26 mouse cellular contexts compared by ENCODE assay signal in genomic region chr10:21395426-21396139, GRCm38 (mm10). TPM values are rescaled to one million over a fixed set of nuclear protein-coding genes. Genes with fewer than 3 reads are reported as not detected.
A peak's percentile ranks its signal among the peaks of the same experiment; 100 is the strongest.
DNase-seq lines count a peak whose midpoint lies in the region; ATAC-seq and TF ChIP-seq lines count a peak whose summit lies in the region.
"Had no signal": no experiment of that assay in that cellular context is flagged by ENCODE, and none has a peak within 500 bp of the region (broad histone marks: within the 10 kb centered on the region; RNA-seq: fewer than 3 reads in every experiment).

No protein-coding gene starts in this region.

- H3K79me2 ChIP-seq in liver, adult 2 months (ENCODE audit: control insufficient read depth, insufficient read depth, low read length): no peaks in the 10 kb centered on the region

- intact Hi-C loops in gastrocnemius, adult 2 months (cut with DNase I): no loop called here

- TF ChIP-seq POLR2A in liver, adult 2 months (IDR thresholded peaks at IDR 0.05; ENCODE audit: extremely low read depth, insufficient read depth, low read length): no peak

- no peaks in the 10 kb centered on the region for H3K27me3 ChIP-seq in liver, adult 2 months (ENCODE audit: control insufficient read depth, insufficient read depth, low read length)
- no peaks in the 10 kb centered on the region for H3K27me3 ChIP-seq in liver, embryonic 11.5 days (replicated peaks; ENCODE audit: control insufficient read depth, insufficient read depth, low read length)
- H3K27me3 ChIP-seq: hindbrain, embryonic 12.5 days; kidney, embryonic 15.5 days; limb, embryonic 12.5 days; midbrain, embryonic 13.5 days had no signal

- no peak overlapping the region for H3K4me2 ChIP-seq in liver, embryonic 11.5 days
- H3K4me2 ChIP-seq: hindbrain, embryonic 12.5 days; kidney, embryonic 15.5 days; limb, embryonic 12.5 days; midbrain, embryonic 13.5 days had no signal

- peak; percentile 40 for DNase-seq in gastrocnemius, adult 2 months
- no peak for DNase-seq in gastrocnemius, postnatal 4 days (ENCODE audit: low spot score in 2 of 2)
- peak; percentile 55 for DNase-seq in liver, adult 2 months (ENCODE audit: extremely low read depth, low read depth, low spot score)
- DNase-seq in liver, embryonic 11.5 days (ENCODE audit: low spot score): no peak
- no peak for DNase-seq in c-Kit-positive CD71-positive TER-119-positive erythroid progenitor cells, embryonic 14.5 days (ENCODE audit: low spot score)
- no peak for DNase-seq in cerebellum, postnatal 36 days
- DNase-seq: adrenal gland, postnatal 14 days; cerebellum, adult 9-10 months; kidney, adult 11 months; kidney, postnatal 4 days; lung, adult 18-20 months; lung, postnatal 10 days; spleen, adult 18-20 months; thymus, postnatal 25 days had no signal

- ATAC-seq in liver, embryonic 11.5 days (replicated peaks; ENCODE audit: low FRiP score): no peak; the same call in 1 of the 2 replicates
- ATAC-seq in common myeloid progenitor, adult 5-6 weeks (replicated peaks; ENCODE audit: low read depth, poor library complexity, severe bottlenecking): peak; percentile 90
- ATAC-seq in megakaryocyte-erythroid progenitor cell, adult 5-6 weeks (replicated peaks; ENCODE audit: low FRiP score, low TSS enrichment, poor library complexity, severe bottlenecking): peak; percentile 40; the same call in 1 of the 2 replicates
- ATAC-seq: activated CD4-positive, CD25-positive, alpha-beta regulatory T cell, adult 4 months; forebrain, embryonic 16.5 days; midbrain, embryonic 13.5 days had no signal

- no peaks in the 10 kb centered on the region for H3K9me3 ChIP-seq in liver, embryonic 11.5 days (ENCODE audit: control insufficient read depth, low read length)
- H3K9me3 ChIP-seq: embryonic facial prominence, embryonic 10.5 days; forebrain, embryonic 10.5 days; hindbrain, embryonic 12.5 days; kidney, embryonic 15.5 days; limb, embryonic 12.5 days; midbrain, embryonic 13.5 days had no signal

- 68% methylated on average over 14 of the region's 14 CpGs for WGBS in liver, adult 2 months
- WGBS in liver, embryonic 11.5 days: 55% methylated on average over 14 of the region's 14 CpGs

- no peak overlapping the region for H3K9ac ChIP-seq in liver, adult 2 months (ENCODE audit: low read depth, low read length)
- no peak overlapping the region for H3K9ac ChIP-seq in liver, embryonic 11.5 days (ENCODE audit: low read depth, low read length)
- H3K9ac ChIP-seq: hindbrain, embryonic 12.5 days; kidney, embryonic 15.5 days; limb, embryonic 12.5 days; midbrain, embryonic 13.5 days had no signal

- no peak overlapping the region for H3K27ac ChIP-seq in gastrocnemius, adult 2 months
- H3K27ac ChIP-seq in liver, adult 2 months (replicated peaks; ENCODE audit: insufficient read depth, low read depth, low read length): no peak overlapping the region
- H3K27ac ChIP-seq in liver, embryonic 11.5 days (ENCODE audit: low read depth, low read length): no peak overlapping the region
- H3K27ac ChIP-seq: embryonic facial prominence, embryonic 10.5 days; forebrain, embryonic 10.5 days; hindbrain, embryonic 12.5 days; kidney, embryonic 15.5 days; limb, embryonic 12.5 days; midbrain, embryonic 13.5 days had no signal

- TF ChIP-seq CTCF in gastrocnemius, adult 2 months (IDR thresholded peaks at IDR 0.05): no peak
- no peak for TF ChIP-seq CTCF in liver, adult 2 months (IDR thresholded peaks at IDR 0.05; ENCODE audit: low read depth, low read length)

- no peak overlapping the region for H3K4me3 ChIP-seq in gastrocnemius, adult 2 months
- H3K4me3 ChIP-seq in liver, adult 2 months (ENCODE audit: insufficient read depth, low read depth, low read length): no peak overlapping the region
- no peak overlapping the region for H3K4me3 ChIP-seq in liver, embryonic 11.5 days (ENCODE audit: low read depth, low read length)
- H3K4me3 ChIP-seq: embryonic facial prominence, embryonic 10.5 days; forebrain, embryonic 10.5 days; hindbrain, embryonic 12.5 days; kidney, embryonic 15.5 days; limb, embryonic 12.5 days; midbrain, embryonic 13.5 days had no signal

- H3K36me3 ChIP-seq in liver, adult 2 months (ENCODE audit: control insufficient read depth, insufficient read depth, low read length): peaks cover 32% of the 10 kb centered on the region
- H3K36me3 ChIP-seq in liver, embryonic 11.5 days (ENCODE audit: control insufficient read depth, insufficient read depth, low read length): no peaks in the 10 kb centered on the region
- H3K36me3 ChIP-seq: embryonic facial prominence, embryonic 10.5 days; forebrain, embryonic 10.5 days; hindbrain, embryonic 12.5 days; kidney, embryonic 15.5 days; limb, embryonic 12.5 days; midbrain, embryonic 13.5 days had no signal

- H3K4me1 ChIP-seq in liver, adult 2 months (ENCODE audit: control insufficient read depth, insufficient read depth, low read length): peaks cover 6% of the 10 kb centered on the region
- H3K4me1 ChIP-seq in liver, embryonic 11.5 days (replicated peaks; ENCODE audit: control insufficient read depth, insufficient read depth, low read length): no peaks in the 10 kb centered on the region; the same call in 1 of the 2 replicates
- H3K4me1 ChIP-seq: embryonic facial prominence, embryonic 10.5 days; hindbrain, embryonic 12.5 days; limb, embryonic 12.5 days; midbrain, embryonic 13.5 days had no signal

RNA-seq across cellular contexts. Expression of gene Aldh8a1, which starts 18.5 kb away (rescaled TPM):
- not detected for total RNA-seq in gastrocnemius, adult 2 months (2021)
- under 1 TPM; 0.15 to 0.26 TPM for total RNA-seq in gastrocnemius, postnatal 4 days (2021)
- total RNA-seq in liver, adult 2 months (2014; rRNA removed): 382 and 384 TPM in 2 replicates
- 309 TPM in 2 replicates for polyA plus RNA-seq in liver, adult 2 months (2012; rRNA removed)
- polyA plus RNA-seq in liver, embryonic 11.5 days (2014; fragmentation: Nextera tagmentation; extraction: Ambion mirVana): 3.6 and 4.2 TPM in 2 replicates
- total RNA-seq in common myeloid progenitor, adult 5-6 weeks (2017): not detected in 2 replicates
- not detected in 2 replicates for total RNA-seq in megakaryocyte-erythroid progenitor cell, adult 5-6 weeks (2014; fragmentation: Nextera tagmentation)
- total RNA-seq in megakaryocyte-erythroid progenitor cell, adult 5-6 weeks (2017): not detected in 2 replicates
- total RNA-seq: monocyte, adult 5-6 weeks had no signal
- polyA plus RNA-seq: forebrain, embryonic 10.5 days; forebrain, embryonic 16.5 days; heart, postnatal 0 days; limb, embryonic 12.5 days had no signal

Comparison
In these comparisons a context has a peak if more than half of its experiments do, and no peak if none do; other contexts are left out.
1. DNase-seq: peak in gastrocnemius, adult 2 months (single experiment) and liver, adult 2 months (single experiment); none in gastrocnemius, postnatal 4 days (0 of 2), liver, embryonic 11.5 days (single experiment), c-Kit-positive CD71-positive TER-119-positive erythroid progenitor cells, embryonic 14.5 days (single experiment) and cerebellum, postnatal 36 days (0 of 2).
2. RNA of gene Aldh8a1, which starts 18.5 kb away (total RNA-seq): 382 to 384 TPM in liver, adult 2 months; 0.15 to 0.26 TPM in gastrocnemius, postnatal 4 days, not detected in gastrocnemius, adult 2 months, not detected in common myeloid progenitor, adult 5-6 weeks and not detected in megakaryocyte-erythroid progenitor cell, adult 5-6 weeks; every median in the first group is over 100 times any median in the second.